Mouse (Mus musculus): Measurements from ENCODE around the gene Ferd3l. TPM values are rescaled to one million over a fixed set of nuclear protein-coding genes. Genes with fewer than 3 reads are reported as not detected.

The Ferd3l gene
- polyA plus RNA-seq, 1 experiment from 2014 or later: not detected

Other genes with a start within 250 kb of the Ferd3l start
- gene Twist1, start 29.2 kb downstream of the Ferd3l start, polyA plus RNA-seq (2014; fragmentation: Nextera tagmentation; extraction: Ambion mirVana): 3.6 and 3.7 TPM in 2 replicates